Mouse (Mus musculus): ENCODE measurements around the gene Stk4. TPM values are rescaled to one million over a fixed set of nuclear protein-coding genes. Genes with fewer than 3 reads are reported as not detected.

Gene Stk4
- polyA plus RNA-seq, 1 experiment from 2014 or later = 14.0 TPM

GRCm38 (mm10) chr2:164150086-164150760 is 80.1 kb downstream of the Stk4 start:
- WGBS (ENCODE audit: insufficient replicate concordance) = 74% methylated on average over 14 of the region's 14 CpGs
- H3K4me3 ChIP-seq (ENCODE audit: low read depth, low read length) = no peak overlapping the region
- peaks cover 2% of the 10 kb centered on the region for H3K36me3 ChIP-seq (ENCODE audit: control insufficient read depth, insufficient read depth)
- no peak overlapping the region for H3K9ac ChIP-seq (ENCODE audit: low read depth, low read length)
- no peaks in the 10 kb centered on the region for H3K4me1 ChIP-seq (ENCODE audit: control insufficient read depth, low read depth, low read length)
- H3K9me3 ChIP-seq (replicated peaks; ENCODE audit: control insufficient read depth, low read length) = no peaks in the 10 kb centered on the region
- H3K4me2 ChIP-seq (ENCODE audit: low read depth, low read length) = no peak overlapping the region
- no peak for ATAC-seq (ENCODE audit: low read depth)
- no peak overlapping the region for H3K27ac ChIP-seq (ENCODE audit: low read length)
- no peaks in the 10 kb centered on the region for H3K27me3 ChIP-seq (ENCODE audit: control insufficient read depth, insufficient read depth, low read depth, low read length)

DNA sequence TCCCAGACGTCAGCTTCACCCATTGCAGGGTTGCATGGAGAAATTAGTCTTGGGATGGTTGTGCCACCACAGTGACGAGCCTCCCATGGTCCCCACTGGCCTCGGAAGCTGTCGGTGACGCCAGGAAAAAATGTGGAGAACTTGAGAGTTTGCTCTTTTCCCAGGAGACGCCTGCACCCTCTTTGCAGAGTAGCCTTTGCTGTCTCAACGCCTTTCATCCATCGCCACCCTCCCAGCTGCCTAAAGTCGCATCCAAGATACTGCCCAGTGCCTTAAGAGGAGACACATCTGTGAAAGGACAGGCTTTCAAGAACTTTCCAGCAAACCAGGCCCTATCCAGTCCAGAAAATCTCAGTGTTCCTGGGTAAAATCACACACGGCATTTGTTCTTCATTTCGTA is 82.2 kb downstream of the Stk4 start:
- no peak overlapping the region for H3K4me3 ChIP-seq (ENCODE audit: low read depth, low read length)
- H3K27me3 ChIP-seq (ENCODE audit: control insufficient read depth, insufficient read depth, low read depth, low read length) = no peaks in the 10 kb centered on the region
- no peak overlapping the region for H3K27ac ChIP-seq (ENCODE audit: low read length)
- no peak overlapping the region for H3K4me2 ChIP-seq (ENCODE audit: low read depth, low read length)
- no peaks in the 10 kb centered on the region for H3K4me1 ChIP-seq (ENCODE audit: control insufficient read depth, low read depth, low read length)
- no peaks in the 10 kb centered on the region for H3K9me3 ChIP-seq (replicated peaks; ENCODE audit: control insufficient read depth, low read length)
- H3K9ac ChIP-seq (ENCODE audit: low read depth, low read length) = no peak overlapping the region
- WGBS (ENCODE audit: insufficient replicate concordance) = 81% methylated on average over 11 of the region's 11 CpGs
- peaks cover 2% of the 10 kb centered on the region for H3K36me3 ChIP-seq (ENCODE audit: control insufficient read depth, insufficient read depth)
- no peak for ATAC-seq (ENCODE audit: low read depth)

DNA sequence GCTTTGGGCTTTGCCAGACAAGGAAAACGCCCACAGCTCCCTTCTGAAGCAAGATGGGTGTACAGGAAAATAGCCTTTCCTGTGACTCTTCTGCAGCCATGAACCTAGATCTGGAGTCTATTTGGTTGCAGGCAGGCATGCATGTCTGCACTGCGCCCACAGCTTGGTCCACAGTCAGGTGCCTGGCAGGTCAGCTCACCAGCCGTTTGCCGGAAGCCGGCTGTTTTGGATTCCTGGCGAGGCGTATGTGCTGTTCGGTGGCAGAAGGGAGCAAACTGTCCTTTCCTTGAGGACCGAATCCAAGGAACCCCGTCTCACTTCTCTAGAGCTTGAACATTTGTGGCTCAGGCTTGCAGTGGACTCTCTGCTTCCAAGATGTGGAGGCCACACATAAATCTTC is 83.9 kb downstream of the Stk4 start:
- 85% methylated on average over 10 of the region's 10 CpGs for WGBS (ENCODE audit: insufficient replicate concordance)
- H3K27me3 ChIP-seq (ENCODE audit: control insufficient read depth, insufficient read depth, low read depth, low read length) = no peaks in the 10 kb centered on the region
- no peak overlapping the region for H3K4me3 ChIP-seq (ENCODE audit: low read depth, low read length)
- no peak overlapping the region for H3K4me2 ChIP-seq (ENCODE audit: low read depth, low read length)
- ATAC-seq (ENCODE audit: low read depth) = no peak
- H3K9me3 ChIP-seq (replicated peaks; ENCODE audit: control insufficient read depth, low read length) = no peaks in the 10 kb centered on the region
- peaks cover 2% of the 10 kb centered on the region for H3K36me3 ChIP-seq (ENCODE audit: control insufficient read depth, insufficient read depth)
- no peaks in the 10 kb centered on the region for H3K4me1 ChIP-seq (ENCODE audit: control insufficient read depth, low read depth, low read length)
- no peak overlapping the region for H3K9ac ChIP-seq (ENCODE audit: low read depth, low read length)
- no peak overlapping the region for H3K27ac ChIP-seq (ENCODE audit: low read length)

DNA sequence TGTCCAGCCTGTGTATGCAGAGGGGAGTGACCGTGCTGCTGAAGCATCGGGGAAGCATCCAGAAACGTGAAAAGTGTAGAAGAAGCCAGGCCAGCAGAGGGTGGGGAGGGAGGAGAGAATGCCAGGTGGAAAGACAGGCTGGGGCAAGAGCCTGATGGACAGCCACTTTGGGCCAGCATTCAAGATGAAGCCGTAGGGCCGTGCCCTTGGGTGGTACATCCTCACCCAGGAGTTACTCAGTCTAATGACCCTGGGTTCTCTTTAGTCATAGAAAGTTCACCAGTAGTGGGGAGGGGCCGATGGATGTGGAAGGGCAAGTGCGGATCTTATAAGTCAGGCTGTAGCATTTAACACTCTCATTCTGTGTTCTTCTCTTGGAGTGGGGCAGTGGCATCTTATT is 86.0 kb downstream of the Stk4 start:
- 75% methylated on average over 7 of the region's 7 CpGs for WGBS (ENCODE audit: insufficient replicate concordance)
- no peak for ATAC-seq (ENCODE audit: low read depth)
- no peak overlapping the region for H3K4me3 ChIP-seq (ENCODE audit: low read depth, low read length)
- no peaks in the 10 kb centered on the region for H3K9me3 ChIP-seq (replicated peaks; ENCODE audit: control insufficient read depth, low read length)
- no peak overlapping the region for H3K27ac ChIP-seq (ENCODE audit: low read length)
- no peak overlapping the region for H3K9ac ChIP-seq (ENCODE audit: low read depth, low read length)
- no peaks in the 10 kb centered on the region for H3K27me3 ChIP-seq (ENCODE audit: control insufficient read depth, insufficient read depth, low read depth, low read length)
- H3K4me1 ChIP-seq (ENCODE audit: control insufficient read depth, low read depth, low read length) = no peaks in the 10 kb centered on the region
- H3K4me2 ChIP-seq (ENCODE audit: low read depth, low read length) = no peak overlapping the region
- H3K36me3 ChIP-seq (ENCODE audit: control insufficient read depth, insufficient read depth) = peaks cover 2% of the 10 kb centered on the region

DNA sequence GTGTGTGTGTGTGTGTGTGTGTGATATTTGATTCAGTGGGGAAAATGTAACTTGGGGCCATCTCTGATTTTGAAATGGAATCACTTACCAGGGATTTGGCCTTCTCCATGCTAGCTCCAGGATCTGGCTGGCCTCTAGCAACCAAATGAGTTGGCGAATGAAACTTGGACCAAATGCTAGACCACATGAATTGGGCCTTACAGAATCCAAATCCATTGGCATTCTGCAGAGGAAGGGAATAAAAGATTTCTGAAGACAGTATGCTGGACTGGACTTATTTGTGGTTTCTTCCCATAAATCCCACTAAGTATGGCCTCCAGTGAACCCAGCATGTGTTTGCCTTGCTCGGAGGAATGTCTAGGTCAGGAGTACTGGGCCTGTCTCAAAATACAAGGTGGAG is 88.7 kb downstream of the Stk4 start:
- H3K4me3 ChIP-seq (ENCODE audit: low read depth, low read length) = no peak overlapping the region
- ATAC-seq (ENCODE audit: low read depth) = no peak
- no peak overlapping the region for H3K4me2 ChIP-seq (ENCODE audit: low read depth, low read length)
- H3K27ac ChIP-seq (ENCODE audit: low read length) = no peak overlapping the region
- no peak overlapping the region for H3K9ac ChIP-seq (ENCODE audit: low read depth, low read length)
- H3K4me1 ChIP-seq (ENCODE audit: control insufficient read depth, low read depth, low read length) = no peaks in the 10 kb centered on the region; the same call in 1 of the 2 replicates
- no peaks in the 10 kb centered on the region for H3K9me3 ChIP-seq (replicated peaks; ENCODE audit: control insufficient read depth, low read length)
- no peaks in the 10 kb centered on the region; the same call in 1 of the 2 replicates for H3K36me3 ChIP-seq (ENCODE audit: control insufficient read depth, insufficient read depth)
- 65% methylated on average over 2 of the region's 2 CpGs for WGBS (ENCODE audit: insufficient replicate concordance)
- no peaks in the 10 kb centered on the region for H3K27me3 ChIP-seq (ENCODE audit: control insufficient read depth, insufficient read depth, low read depth, low read length)

DNA sequence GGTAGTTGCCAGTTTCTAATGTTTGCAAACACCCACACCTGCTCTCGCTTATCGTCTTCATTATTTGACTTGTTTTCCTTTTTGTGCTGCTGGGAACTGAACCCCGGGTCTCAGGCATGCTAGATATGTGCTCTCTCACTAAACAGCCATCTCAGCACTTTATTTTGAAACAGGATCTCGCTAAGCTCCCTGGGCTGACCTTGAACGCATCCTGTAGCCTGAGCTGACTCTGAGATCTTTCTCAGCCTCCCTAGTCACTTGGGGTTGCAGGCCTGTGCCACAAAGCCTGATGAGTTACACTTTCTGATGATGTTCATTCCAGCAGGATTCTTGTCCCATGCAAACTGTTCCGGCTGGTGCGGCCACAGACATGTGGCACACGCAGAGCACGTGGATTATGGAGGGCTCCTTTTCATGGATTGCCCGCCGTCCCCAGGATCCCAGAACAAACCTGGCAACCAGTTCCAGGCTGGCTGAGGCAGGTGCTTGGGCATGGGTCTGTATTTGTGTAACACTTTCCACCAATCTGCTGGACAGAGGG is 91.5 kb downstream of the Stk4 start:
- Histone ChIP-seq H3K4me1 (ENCODE audit: control insufficient read depth, low read depth, low read length) (no peaks in the 10 kb centered on the region; the same call in 1 of the 2 replicates), H3K36me3 (ENCODE audit: control insufficient read depth, insufficient read depth) (no peaks in the 10 kb centered on the region), H3K27me3 (ENCODE audit: control insufficient read depth, insufficient read depth, low read depth, low read length) (peaks cover 8% of the 10 kb centered on the region; the same call in 1 of the 2 replicates), H3K9me3 (replicated peaks; ENCODE audit: control insufficient read depth, low read length) (no peaks in the 10 kb centered on the region), H3K9ac (ENCODE audit: low read depth, low read length) (no peak overlapping the region), H3K27ac (ENCODE audit: low read length) (no peak overlapping the region), H3K4me3 (ENCODE audit: low read depth, low read length) (no peak overlapping the region), H3K4me2 (ENCODE audit: low read depth, low read length) (no peak overlapping the region)
- 62% methylated on average over 11 of the region's 11 CpGs for WGBS (ENCODE audit: insufficient replicate concordance)
- no peak for ATAC-seq (ENCODE audit: low read depth)

DNA sequence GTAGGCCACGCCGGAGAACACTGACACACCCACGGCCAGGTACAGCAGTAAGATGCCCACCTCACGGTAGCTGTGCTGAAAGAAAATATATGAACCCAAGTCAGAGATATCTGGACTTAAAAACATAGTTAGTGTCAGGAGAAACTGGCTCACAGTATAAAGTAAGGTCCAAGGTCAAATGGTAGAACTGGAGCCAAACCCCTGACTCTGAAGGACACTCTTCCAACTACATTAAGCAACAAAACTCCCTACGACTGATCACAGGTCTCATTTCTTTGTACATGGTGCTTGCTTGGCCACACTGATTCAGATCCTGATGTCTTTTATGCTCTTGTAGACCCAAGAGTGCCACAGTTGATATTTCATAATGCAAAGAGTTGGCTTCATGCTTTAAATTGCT is 94.8 kb downstream of the Stk4 start:
- Histone ChIP-seq H3K4me2 (ENCODE audit: low read depth, low read length) (no peak overlapping the region), H3K27me3 (ENCODE audit: control insufficient read depth, insufficient read depth, low read depth, low read length) (peaks cover 41% of the 10 kb centered on the region), H3K9ac (ENCODE audit: low read depth, low read length) (no peak overlapping the region), H3K4me3 (ENCODE audit: low read depth, low read length) (no peak overlapping the region), H3K27ac (ENCODE audit: low read length) (no peak overlapping the region), H3K4me1 (ENCODE audit: control insufficient read depth, low read depth, low read length) (no peaks in the 10 kb centered on the region; the same call in 1 of the 2 replicates), H3K9me3 (replicated peaks; ENCODE audit: control insufficient read depth, low read length) (no peaks in the 10 kb centered on the region), H3K36me3 (ENCODE audit: control insufficient read depth, insufficient read depth) (no peaks in the 10 kb centered on the region)
- WGBS (ENCODE audit: insufficient replicate concordance) = 71% methylated on average over 5 of the region's 5 CpGs
- no peak for ATAC-seq (ENCODE audit: low read depth)

DNA sequence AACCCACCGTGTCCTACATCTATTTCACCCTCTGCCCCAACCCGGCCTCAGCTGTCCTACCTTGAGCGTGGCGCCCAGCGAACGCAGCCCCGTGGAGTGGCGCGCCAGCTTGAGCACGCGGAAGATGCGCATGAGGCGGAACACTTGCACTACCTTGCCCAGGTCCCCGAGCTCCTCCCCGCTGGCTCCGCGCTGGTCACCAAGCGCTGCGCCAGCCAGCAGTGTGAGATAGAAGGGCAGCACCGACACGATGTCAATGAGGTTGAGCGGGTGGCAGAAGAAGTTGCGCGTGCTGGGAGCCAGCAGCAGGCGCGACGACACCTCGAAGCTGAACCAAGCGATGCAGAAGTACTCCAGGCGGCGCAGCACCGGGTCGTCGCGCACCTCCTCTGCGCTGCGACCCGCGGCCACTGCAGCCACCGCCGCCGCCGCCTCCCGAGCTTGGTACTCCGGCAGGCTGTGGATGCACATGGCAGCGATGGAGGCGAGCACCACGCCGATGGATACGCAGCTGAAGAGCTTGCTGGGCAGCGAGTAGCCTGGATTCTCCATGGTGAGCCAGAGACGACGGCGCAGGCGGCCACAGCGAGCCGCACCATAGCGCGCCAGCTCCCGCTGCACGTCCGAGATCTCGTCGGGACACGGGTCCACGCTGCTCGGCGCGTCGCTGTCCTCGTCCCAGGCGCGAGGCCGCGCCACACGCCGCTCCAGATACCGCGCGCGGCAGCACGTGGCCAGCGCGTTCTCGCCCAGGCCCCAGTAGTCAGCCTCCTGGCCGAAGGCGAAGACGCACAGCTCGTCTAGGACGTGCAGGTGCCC is 97.8 kb downstream of the Stk4 start:
- no peak for ATAC-seq (ENCODE audit: low read depth)

GRCm38 (mm10) chr2:164168571-164168946 is 98.4 kb downstream of the Stk4 start:
- peak overlapping the region; percentile 6; the same call in 1 of the 2 replicates for H3K4me3 ChIP-seq (ENCODE audit: low read depth, low read length)

More for the DNA sequence above, 97.8 kb downstream of the Stk4 start:
- Histone ChIP-seq H3K36me3 (ENCODE audit: control insufficient read depth, insufficient read depth) (no peaks in the 10 kb centered on the region), H3K27me3 (ENCODE audit: control insufficient read depth, insufficient read depth, low read depth, low read length) (peaks cover 61% of the 10 kb centered on the region), H3K9ac (ENCODE audit: low read depth, low read length) (no peak overlapping the region), H3K4me1 (ENCODE audit: control insufficient read depth, low read depth, low read length) (no peaks in the 10 kb centered on the region; the same call in 1 of the 2 replicates), H3K4me3 (ENCODE audit: low read depth, low read length) (peak overlapping the region; percentile 6; the same call in 1 of the 2 replicates), H3K4me2 (ENCODE audit: low read depth, low read length) (peak overlapping the region; percentile 31; the same call in 1 of the 2 replicates), H3K9me3 (replicated peaks; ENCODE audit: control insufficient read depth, low read length) (no peaks in the 10 kb centered on the region), H3K27ac (ENCODE audit: low read length) (no peak overlapping the region)
- WGBS (ENCODE audit: insufficient replicate concordance) = 12% methylated on average over 90 of the region's 90 CpGs

More at GRCm38 (mm10) chr2:164168571-164168946, 98.4 kb downstream of the Stk4 start:
- Histone ChIP-seq H3K9me3 (replicated peaks; ENCODE audit: control insufficient read depth, low read length) (no peaks in the 10 kb centered on the region), H3K4me1 (ENCODE audit: control insufficient read depth, low read depth, low read length) (no peaks in the 10 kb centered on the region; the same call in 1 of the 2 replicates), H3K9ac (ENCODE audit: low read depth, low read length) (no peak overlapping the region), H3K27ac (ENCODE audit: low read length) (no peak overlapping the region), H3K4me2 (ENCODE audit: low read depth, low read length) (peak overlapping the region; percentile 31; the same call in 1 of the 2 replicates), H3K27me3 (ENCODE audit: control insufficient read depth, insufficient read depth, low read depth, low read length) (peaks cover 61% of the 10 kb centered on the region), H3K36me3 (ENCODE audit: control insufficient read depth, insufficient read depth) (no peaks in the 10 kb centered on the region)
- whole genome bisulfite sequencing (ENCODE audit: insufficient replicate concordance) = 10% methylated on average over 42 of the region's 42 CpGs
- ATAC-seq (ENCODE audit: low read depth) = no peak

Measured in liver, embryonic 16.5 days (tissue).